Mouse (Mus musculus) CD4-positive helper T cell, adult 2 months (primary cell): Measurements from ENCODE around the gene Ubl7.
"Not testable (repeated sequence)": the region's sequence is repeated elsewhere in the genome, so short reads cannot be mapped to it uniquely, and the experiment has no call there.

Source experiments
- DNase-seq: peaks from one replicate; pipeline ENCODE4 v3.0.0-alpha.2; 2012; ENCODE audit warnings: low read depth, missing footprints, low spot score

The Ubl7 gene

GRCm38 (mm10) chr9:57910254-57911160, at the start of gene Ubl7:
TSS of gene Ubl7 (plus strand) at chr9:57910979.
- DNase-seq: peak; percentile 93

GRCm38 (mm10) chr9:57861951-57862471, 48.8 kb upstream of the Ubl7 start:
- peak; percentile 74 for DNase-seq

GRCm38 (mm10) chr9:57864336-57864735, 46.4 kb upstream of the Ubl7 start:
- DNase-seq: no peak

GRCm38 (mm10) chr9:57866530-57866929, 44.2 kb upstream of the Ubl7 start:
- peak; percentile 79 for DNase-seq

- DNase-seq: no peak
Observed at GRCm38 (mm10) chr9:57867236-57867635, 43.5 kb upstream of the Ubl7 start.

- DNase-seq: no peak
Observed at GRCm38 (mm10) chr9:57867880-57868279, 42.9 kb upstream of the Ubl7 start.

- DNase-seq: no peak
Observed at GRCm38 (mm10) chr9:57868767-57869166, 42.0 kb upstream of the Ubl7 start.

GRCm38 (mm10) chr9:57870273-57870816, 40.4 kb upstream of the Ubl7 start:
- DNase-seq: no peak

GRCm38 (mm10) chr9:57874134-57874533, 36.6 kb upstream of the Ubl7 start:
- no peak for DNase-seq

GRCm38 (mm10) chr9:57874994-57875393, 35.8 kb upstream of the Ubl7 start:
- no peak for DNase-seq

GRCm38 (mm10) chr9:57879213-57879612, 31.6 kb upstream of the Ubl7 start:
- no peak for DNase-seq

GRCm38 (mm10) chr9:57880278-57880677, 30.5 kb upstream of the Ubl7 start:
- DNase-seq: no peak

GRCm38 (mm10) chr9:57881781-57882180, 29.0 kb upstream of the Ubl7 start:
- DNase-seq: not testable (repeated sequence)

GRCm38 (mm10) chr9:57883413-57883812, 27.4 kb upstream of the Ubl7 start:
- no peak for DNase-seq

- DNase-seq: peak; percentile 49
Observed at GRCm38 (mm10) chr9:57888119-57888518, 22.7 kb upstream of the Ubl7 start.

GRCm38 (mm10) chr9:57900478-57900877, 10.3 kb upstream of the Ubl7 start:
- no peak for DNase-seq

GRCm38 (mm10) chr9:57901197-57901596, 9.6 kb upstream of the Ubl7 start:
- no peak for DNase-seq

- no peak for DNase-seq
Observed at GRCm38 (mm10) chr9:57901601-57902000, 9.2 kb upstream of the Ubl7 start.

- DNase-seq: no peak
Observed at GRCm38 (mm10) chr9:57902132-57902531, 8.6 kb upstream of the Ubl7 start.

GRCm38 (mm10) chr9:57903589-57904249, 7.1 kb upstream of the Ubl7 start:
- no peak for DNase-seq

- DNase-seq: no peak
Observed at GRCm38 (mm10) chr9:57904250-57904644, 6.5 kb upstream of the Ubl7 start.

- DNase-seq: no peak
Observed at GRCm38 (mm10) chr9:57907206-57907605, 3.6 kb upstream of the Ubl7 start.
